Mouse (Mus musculus): ENCODE measurements around the gene Snx15. TPM values are rescaled to one million over a fixed set of nuclear protein-coding genes. Genes with fewer than 3 reads are reported as not detected.
A peak's percentile ranks its signal among the peaks of the same experiment; 100 is the strongest.
"Not testable (repeated sequence)": the region's sequence is repeated elsewhere in the genome, so short reads cannot be mapped to it uniquely, and the experiment has no call there.

Snx15 gene
- total and polyA plus RNA-seq, 2 experiments from 2014 or later, result 62.7 to 84.4 TPM

DNA sequence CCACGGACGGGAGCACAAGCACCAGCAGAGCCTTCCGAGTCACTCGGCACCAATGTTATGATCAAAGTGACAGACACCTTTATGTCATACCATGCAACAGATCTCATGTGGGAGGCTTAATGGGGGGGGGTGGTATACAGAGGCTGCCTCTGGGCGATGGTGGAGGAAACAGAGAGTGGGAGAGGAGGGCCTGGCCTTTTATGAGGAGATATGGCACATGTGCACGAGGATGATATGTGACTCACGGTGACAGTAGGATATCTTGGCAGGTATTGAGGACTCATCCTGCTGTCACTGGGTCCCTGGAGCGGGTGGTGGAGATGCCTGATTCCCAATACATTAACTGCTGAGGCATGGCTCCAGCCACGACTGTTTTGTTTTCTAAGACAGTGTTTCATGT, 27.1 kb upstream of the Snx15 start:
- DNase-seq (ENCODE audit: low spot score), result no peak
- Histone ChIP-seq H3K27ac (no peak overlapping the region), H3K27me3 (ENCODE audit: insufficient read depth, low read length) (no peaks in the 10 kb centered on the region), H3K9ac (replicated peaks; ENCODE audit: low read length) (no peak overlapping the region), H3K4me1 (ENCODE audit: insufficient read depth, low read length) (no peaks in the 10 kb centered on the region), H3K36me3 (ENCODE audit: insufficient read depth, low read length) (no peaks in the 10 kb centered on the region), H3K9me3 (ENCODE audit: low read length) (no peaks in the 10 kb centered on the region), H3K4me3 (ENCODE audit: low read length) (no peak overlapping the region), H3K4me2 (ENCODE audit: low read depth, low read length) (no peak overlapping the region)
- WGBS, result 80% methylated on average over 9 of the region's 9 CpGs
- ATAC-seq, result no peak
- TF ChIP-seq CTCF (IDR thresholded peaks at IDR 0.05; ENCODE audit: low read depth), result no peak

DNA sequence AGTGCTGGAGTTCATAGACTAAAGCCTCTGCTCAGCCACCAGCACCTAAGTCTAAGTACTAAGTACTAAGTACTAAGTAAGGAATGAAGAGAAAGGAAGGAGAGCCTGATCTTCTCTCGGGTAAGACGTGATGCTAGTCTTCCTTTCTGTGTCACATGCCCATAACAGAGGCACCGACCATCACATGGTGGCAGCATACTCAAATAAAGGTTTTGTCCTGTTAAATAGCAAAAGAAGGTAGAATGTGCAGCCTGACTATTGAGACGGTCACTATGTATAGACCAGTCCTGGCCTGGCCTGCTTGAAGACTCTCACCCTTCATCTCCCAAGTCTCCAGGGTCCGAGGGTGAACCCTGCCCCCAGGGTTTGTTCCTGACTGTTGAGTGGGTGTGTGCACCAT, 16.7 kb upstream of the Snx15 start:
- ATAC-seq (no peak), DNase-seq (ENCODE audit: low spot score) (no peak)
- Histone ChIP-seq H3K27ac (no peak overlapping the region), H3K4me2 (ENCODE audit: low read depth, low read length) (no peak overlapping the region), H3K9me3 (ENCODE audit: low read length) (no peaks in the 10 kb centered on the region), H3K9ac (replicated peaks; ENCODE audit: low read length) (no peak overlapping the region), H3K4me3 (ENCODE audit: low read length) (no peak overlapping the region), H3K36me3 (ENCODE audit: insufficient read depth, low read length) (no peaks in the 10 kb centered on the region), H3K27me3 (ENCODE audit: insufficient read depth, low read length) (no peaks in the 10 kb centered on the region), H3K4me1 (ENCODE audit: insufficient read depth, low read length) (peaks cover 5% of the 10 kb centered on the region)
- peak; percentile 14; the same call in 1 of the 2 replicates for TF ChIP-seq CTCF (IDR thresholded peaks at IDR 0.05; ENCODE audit: low read depth)
- 72% methylated on average over 5 of the region's 5 CpGs for WGBS

DNA sequence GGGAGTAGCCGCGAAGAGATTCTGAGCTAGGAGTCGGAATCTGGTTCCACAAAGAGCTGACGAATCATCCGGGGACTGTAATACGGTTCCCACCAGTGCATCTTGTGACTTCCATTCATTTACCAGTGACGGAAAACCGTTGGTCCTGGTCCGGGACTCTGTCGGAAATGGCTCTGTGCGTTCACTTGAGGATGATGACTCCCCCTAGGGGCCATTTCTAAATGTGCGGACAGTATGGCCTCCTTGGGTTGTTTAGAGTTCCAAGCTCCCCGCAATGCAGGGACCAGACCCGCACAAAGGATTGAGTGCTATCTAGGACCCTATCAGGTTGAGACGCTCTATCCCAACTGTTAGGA, 13.3 kb upstream of the Snx15 start, which contains the start of gene Arl2:
Arl2 (minus strand) TSS at position 155 of the 356 bp plus-strand sequence.
- peak within 1 kb of the TSS; percentile 80 for H3K9ac ChIP-seq (replicated peaks; ENCODE audit: low read length)
- peak; percentile 52 for TF ChIP-seq CTCF (IDR thresholded peaks at IDR 0.05; ENCODE audit: low read depth)
- peak within 1 kb of the TSS; percentile 65 for H3K4me3 ChIP-seq (ENCODE audit: low read length)
- H3K4me1 ChIP-seq (ENCODE audit: insufficient read depth, low read length), result peaks cover 10% of the 10 kb centered on the region
- H3K36me3 ChIP-seq (ENCODE audit: insufficient read depth, low read length), result peaks cover 10% of the 10 kb centered on the region
- ATAC-seq, result peak; percentile 82
- no peaks in the 10 kb centered on the region for H3K27me3 ChIP-seq (ENCODE audit: insufficient read depth, low read length)
- peak; percentile 96 for DNase-seq (ENCODE audit: low spot score)
- H3K27ac ChIP-seq, result peak within 1 kb of the TSS; percentile 99
- under 1% methylated on average over 15 of the region's 15 CpGs for WGBS
- peak within 1 kb of the TSS; percentile 92 for H3K4me2 ChIP-seq (ENCODE audit: low read depth, low read length)
- no peaks in the 10 kb centered on the region for H3K9me3 ChIP-seq (ENCODE audit: low read length)

DNA sequence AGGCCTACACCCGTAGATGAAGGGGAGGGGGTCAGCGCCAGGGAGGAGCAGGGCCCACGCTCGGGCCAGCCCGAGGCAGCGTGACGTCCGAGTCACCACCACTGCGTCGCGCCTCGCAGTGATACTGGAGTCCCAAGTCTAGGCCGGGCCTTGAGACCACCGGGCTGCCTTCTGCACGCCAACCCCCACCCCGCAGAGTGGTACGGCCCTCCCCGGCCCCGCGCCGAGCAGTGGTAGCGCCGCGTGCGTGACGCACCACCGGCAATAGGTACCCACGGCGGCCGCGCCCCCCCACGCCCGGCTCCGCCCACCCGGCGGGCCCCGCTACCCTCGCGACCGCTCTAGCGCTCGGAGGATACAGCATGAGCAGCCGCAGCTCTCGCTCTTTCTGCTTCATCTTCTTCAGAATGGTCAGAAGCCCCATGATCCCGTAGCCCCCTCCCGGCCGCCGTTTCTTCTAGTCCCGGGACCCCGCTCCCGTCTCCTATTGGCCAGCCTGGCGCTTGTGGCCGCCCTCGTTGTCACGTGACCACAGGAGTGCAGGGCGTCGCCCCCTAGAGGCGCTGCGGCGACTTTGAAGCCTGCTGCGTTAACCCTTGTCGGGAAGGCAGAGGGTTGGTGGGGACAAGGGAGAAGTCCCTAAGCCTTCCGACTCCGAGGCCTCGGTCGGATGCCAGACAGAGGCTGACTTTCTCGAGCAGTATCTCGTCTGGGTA, 12.7 kb upstream of the Snx15 start, which contains the start of gene Batf2:
Batf2 (plus strand) TSS at position 306 of the 716 bp plus-strand sequence.
- Histone ChIP-seq H3K4me1 (ENCODE audit: insufficient read depth, low read length) (peaks cover 10% of the 10 kb centered on the region), H3K4me2 (ENCODE audit: low read depth, low read length) (peak within 1 kb of the TSS; percentile 92), H3K4me3 (ENCODE audit: low read length) (peak within 1 kb of the TSS; percentile 65), H3K36me3 (ENCODE audit: insufficient read depth, low read length) (peaks cover 15% of the 10 kb centered on the region), H3K27ac (peak within 1 kb of the TSS; percentile 99), H3K9ac (replicated peaks; ENCODE audit: low read length) (peak within 1 kb of the TSS; percentile 80), H3K9me3 (ENCODE audit: low read length) (no peaks in the 10 kb centered on the region), H3K27me3 (ENCODE audit: insufficient read depth, low read length) (no peaks in the 10 kb centered on the region)
- peak; percentile 98 for DNase-seq (ENCODE audit: low spot score)
- ATAC-seq, result peak; percentile 94
- TF ChIP-seq CTCF (IDR thresholded peaks at IDR 0.05; ENCODE audit: low read depth), result peak; percentile 78
- WGBS, result under 1% methylated on average over 65 of the region's 68 CpGs

DNA sequence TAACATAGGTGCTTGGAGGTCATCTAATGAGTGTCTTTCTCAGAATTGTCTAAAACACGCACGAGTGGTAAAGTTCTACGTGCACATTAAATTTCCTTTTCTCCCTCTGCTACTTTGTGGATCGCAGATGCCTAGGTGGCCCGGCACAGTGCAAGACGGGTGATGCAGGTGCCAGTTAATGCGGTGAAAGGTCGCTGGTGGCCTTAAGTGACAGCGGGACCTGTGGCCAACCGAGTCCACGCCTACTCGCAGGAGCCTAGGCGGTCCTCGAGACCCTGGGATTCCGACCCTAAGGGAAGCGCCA, 12.2 kb upstream of the Snx15 start:
- H3K27ac ChIP-seq, result peak overlapping the region; percentile 99
- H3K4me1 ChIP-seq (ENCODE audit: insufficient read depth, low read length), result peaks cover 10% of the 10 kb centered on the region
- no peak for ATAC-seq
- H3K36me3 ChIP-seq (ENCODE audit: insufficient read depth, low read length), result peaks cover 20% of the 10 kb centered on the region
- H3K27me3 ChIP-seq (ENCODE audit: insufficient read depth, low read length), result no peaks in the 10 kb centered on the region
- whole genome bisulfite sequencing, result 5% methylated on average over 16 of the region's 16 CpGs
- peak overlapping the region; percentile 92 for H3K4me2 ChIP-seq (ENCODE audit: low read depth, low read length)
- peak overlapping the region; percentile 80 for H3K9ac ChIP-seq (replicated peaks; ENCODE audit: low read length)
- no peak for DNase-seq (ENCODE audit: low spot score)
- H3K4me3 ChIP-seq (ENCODE audit: low read length), result peak overlapping the region; percentile 65
- no peak for TF ChIP-seq CTCF (IDR thresholded peaks at IDR 0.05; ENCODE audit: low read depth)
- no peaks in the 10 kb centered on the region for H3K9me3 ChIP-seq (ENCODE audit: low read length)

DNA sequence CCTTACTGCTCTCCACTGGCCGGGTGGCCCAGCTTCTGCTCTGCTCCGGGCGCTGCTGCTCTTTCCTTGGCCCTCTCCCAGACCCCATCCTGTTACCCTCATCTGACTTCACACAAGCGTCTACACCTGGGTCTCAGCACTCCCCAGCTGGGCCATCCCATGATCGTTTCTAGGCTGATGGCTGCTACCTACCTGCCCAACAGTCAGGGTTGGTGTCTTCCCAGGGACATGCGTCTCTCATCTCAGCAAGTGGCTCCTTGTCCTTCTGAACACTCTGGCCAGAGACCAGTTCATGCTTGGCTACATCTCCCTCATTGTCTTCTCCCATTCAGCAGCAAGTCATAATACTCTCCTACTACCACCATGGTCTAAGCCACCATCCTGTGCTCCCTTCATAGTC, 11.6 kb upstream of the Snx15 start:
- WGBS, result 78% methylated on average over 6 of the region's 6 CpGs
- no peak for ATAC-seq
- H3K27ac ChIP-seq, result peak overlapping the region; percentile 99; the same call in 1 of the 2 replicates

DNA sequence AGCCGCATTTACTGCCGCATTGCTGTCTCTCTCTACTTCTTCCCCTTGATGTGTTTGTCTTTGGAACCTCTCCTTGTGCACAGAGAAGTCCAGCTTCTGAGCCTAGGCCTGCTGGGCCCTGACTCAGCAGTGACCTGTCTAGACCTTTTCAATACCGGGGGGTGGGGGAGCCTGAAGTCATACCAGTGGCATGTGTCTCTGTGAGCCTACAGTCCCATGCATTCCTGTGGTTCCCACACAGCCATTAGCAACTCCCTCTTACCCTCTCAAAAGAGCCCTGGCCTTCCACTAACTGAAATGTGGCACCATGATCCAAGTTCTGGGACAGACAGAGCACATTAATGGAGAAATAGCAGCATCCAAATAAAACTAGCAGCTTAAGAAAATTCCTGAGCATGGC, 8.3 kb upstream of the Snx15 start:
- no peak overlapping the region for H3K27ac ChIP-seq
- WGBS, result 90% methylated on average over 3 of the region's 3 CpGs
- H3K4me2 ChIP-seq (ENCODE audit: low read depth, low read length), result no peak overlapping the region
- peaks cover 10% of the 10 kb centered on the region for H3K4me1 ChIP-seq (ENCODE audit: insufficient read depth, low read length)
- ATAC-seq, result no peak
- TF ChIP-seq CTCF (IDR thresholded peaks at IDR 0.05; ENCODE audit: low read depth), result no peak
- H3K27me3 ChIP-seq (ENCODE audit: insufficient read depth, low read length), result no peaks in the 10 kb centered on the region
- peaks cover 27% of the 10 kb centered on the region for H3K36me3 ChIP-seq (ENCODE audit: insufficient read depth, low read length)
- no peak for DNase-seq (ENCODE audit: low spot score)
- no peak overlapping the region for H3K9ac ChIP-seq (replicated peaks; ENCODE audit: low read length)
- H3K9me3 ChIP-seq (ENCODE audit: low read length), result no peaks in the 10 kb centered on the region
- no peak overlapping the region for H3K4me3 ChIP-seq (ENCODE audit: low read length)

More for the DNA sequence above, 11.6 kb upstream of the Snx15 start:
- Histone ChIP-seq H3K9me3 (ENCODE audit: low read length) (no peaks in the 10 kb centered on the region), H3K27me3 (ENCODE audit: insufficient read depth, low read length) (no peaks in the 10 kb centered on the region), H3K36me3 (ENCODE audit: insufficient read depth, low read length) (peaks cover 21% of the 10 kb centered on the region), H3K4me2 (ENCODE audit: low read depth, low read length) (peak overlapping the region; percentile 92), H3K4me1 (ENCODE audit: insufficient read depth, low read length) (peaks cover 10% of the 10 kb centered on the region), H3K9ac (replicated peaks; ENCODE audit: low read length) (peak overlapping the region; percentile 80), H3K4me3 (ENCODE audit: low read length) (peak overlapping the region; percentile 65)
- no peak for TF ChIP-seq CTCF (IDR thresholded peaks at IDR 0.05; ENCODE audit: low read depth)
- DNase-seq (ENCODE audit: low spot score), result no peak

DNA sequence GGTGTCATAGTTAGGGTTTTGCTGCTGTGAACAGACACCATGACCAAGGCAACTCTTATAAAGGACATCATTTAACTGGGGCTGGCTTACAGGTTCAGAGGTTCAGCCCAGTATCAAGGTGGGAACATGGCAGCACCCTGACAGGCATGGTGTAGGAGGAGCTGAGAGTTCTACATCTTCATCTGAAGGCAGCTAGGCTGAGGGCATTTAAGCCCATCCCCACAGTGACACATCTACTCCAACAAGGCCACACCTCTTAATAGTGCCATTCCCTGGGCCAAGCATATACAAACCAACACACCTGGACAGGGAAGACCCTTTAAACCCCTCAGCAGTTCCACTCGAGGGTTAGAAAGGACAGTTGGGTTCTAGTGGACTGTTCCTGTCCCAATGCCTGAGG, 5.1 kb upstream of the Snx15 start:
- WGBS, result 63% methylated on average over 1 of the region's 1 CpGs
- not testable (repeated sequence) for H3K27ac ChIP-seq; H3K27me3 ChIP-seq (ENCODE audit: insufficient read depth, low read length); H3K4me3 ChIP-seq (ENCODE audit: low read length); DNase-seq (ENCODE audit: low spot score); H3K4me1 ChIP-seq (ENCODE audit: insufficient read depth, low read length); ATAC-seq; H3K9ac ChIP-seq (replicated peaks; ENCODE audit: low read length); H3K9me3 ChIP-seq (ENCODE audit: low read length); H3K4me2 ChIP-seq (ENCODE audit: low read depth, low read length)
- H3K36me3 ChIP-seq (ENCODE audit: insufficient read depth, low read length), result peaks cover 27% of the 10 kb centered on the region
